Mouse (Mus musculus): ENCODE data around the gene Mab21l2. TPM values are rescaled to one million over a fixed set of nuclear protein-coding genes. Genes with fewer than 3 reads are reported as not detected.

Gene Mab21l2
- polyA plus RNA-seq, 1 experiment from 2014 or later, result 265 TPM

- ATAC-seq (ENCODE audit: low FRiP score) (no peak), DNase-seq (ENCODE audit: low spot score) (no peak)
- peaks cover 32% of the 10 kb centered on the region for H3K4me1 ChIP-seq (replicated peaks; ENCODE audit: control insufficient read depth, insufficient read depth, low read length)
- peak overlapping the region; percentile 30 for H3K4me3 ChIP-seq (replicated peaks; ENCODE audit: low read length)
- H3K27me3 ChIP-seq (ENCODE audit: control insufficient read depth, insufficient read depth, low read length), result 0 out of 2 replicates have a peak, but pooled peaks cover 2% of the 10 kb centered on the region
- H3K27ac ChIP-seq, result peak overlapping the region; percentile 94
- peak overlapping the region; percentile 64 for H3K9ac ChIP-seq
- peak overlapping the region; percentile 49 for H3K4me2 ChIP-seq (replicated peaks)
- H3K36me3 ChIP-seq (replicated peaks; ENCODE audit: control insufficient read depth, insufficient read depth), result no peaks in the 10 kb centered on the region
- 51% methylated on average over 1 of the region's 1 CpGs for WGBS
- H3K9me3 ChIP-seq (ENCODE audit: control insufficient read depth, low read length), result no peaks in the 10 kb centered on the region
Measured at GRCm38 (mm10) chr3:86541863-86542397, 6.5 kb downstream of the Mab21l2 start.

DNA sequence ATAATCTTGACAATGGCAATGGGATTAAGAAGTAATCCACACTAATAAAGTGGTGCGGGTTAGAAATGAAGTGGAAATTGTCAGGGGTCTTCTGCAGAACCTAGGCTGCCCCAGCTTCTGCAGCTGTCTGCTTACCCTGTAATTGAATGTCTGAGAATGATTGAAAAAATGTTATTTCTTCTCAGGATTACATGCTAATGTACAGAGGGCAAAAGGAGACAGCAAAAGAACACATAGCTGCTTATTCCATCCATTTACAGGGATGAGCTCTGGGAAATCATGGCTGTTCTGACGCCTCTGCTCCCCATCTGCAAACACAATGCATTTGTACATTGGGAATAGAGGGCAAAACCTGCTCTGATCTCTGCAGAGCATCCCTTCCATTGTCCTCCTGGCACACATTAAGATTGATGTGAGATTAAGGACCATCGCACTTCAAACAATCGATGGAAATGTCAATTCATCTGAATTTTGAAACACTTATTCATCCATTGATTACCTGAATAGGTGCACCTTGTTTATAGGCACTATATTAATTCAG is 7.3 kb downstream of the Mab21l2 start:
- H3K9ac ChIP-seq, result peak overlapping the region; percentile 64
- ATAC-seq (ENCODE audit: low FRiP score) (0 out of 2 replicates have a peak, but pooled peaks have one; percentile 29), DNase-seq (ENCODE audit: low spot score) (peak; percentile 53)
- peak overlapping the region; percentile 30 for H3K4me3 ChIP-seq (replicated peaks; ENCODE audit: low read length)
- H3K9me3 ChIP-seq (ENCODE audit: control insufficient read depth, low read length), result no peaks in the 10 kb centered on the region
- H3K4me1 ChIP-seq (replicated peaks; ENCODE audit: control insufficient read depth, insufficient read depth, low read length), result peaks cover 26% of the 10 kb centered on the region
- no peaks in the 10 kb centered on the region for H3K36me3 ChIP-seq (replicated peaks; ENCODE audit: control insufficient read depth, insufficient read depth)
- peak overlapping the region; percentile 94 for H3K27ac ChIP-seq
- WGBS, result 27% methylated on average over 4 of the region's 4 CpGs
- peak overlapping the region; percentile 49 for H3K4me2 ChIP-seq (replicated peaks)
- no peaks in the 10 kb centered on the region for H3K27me3 ChIP-seq (ENCODE audit: control insufficient read depth, insufficient read depth, low read length)

DNA sequence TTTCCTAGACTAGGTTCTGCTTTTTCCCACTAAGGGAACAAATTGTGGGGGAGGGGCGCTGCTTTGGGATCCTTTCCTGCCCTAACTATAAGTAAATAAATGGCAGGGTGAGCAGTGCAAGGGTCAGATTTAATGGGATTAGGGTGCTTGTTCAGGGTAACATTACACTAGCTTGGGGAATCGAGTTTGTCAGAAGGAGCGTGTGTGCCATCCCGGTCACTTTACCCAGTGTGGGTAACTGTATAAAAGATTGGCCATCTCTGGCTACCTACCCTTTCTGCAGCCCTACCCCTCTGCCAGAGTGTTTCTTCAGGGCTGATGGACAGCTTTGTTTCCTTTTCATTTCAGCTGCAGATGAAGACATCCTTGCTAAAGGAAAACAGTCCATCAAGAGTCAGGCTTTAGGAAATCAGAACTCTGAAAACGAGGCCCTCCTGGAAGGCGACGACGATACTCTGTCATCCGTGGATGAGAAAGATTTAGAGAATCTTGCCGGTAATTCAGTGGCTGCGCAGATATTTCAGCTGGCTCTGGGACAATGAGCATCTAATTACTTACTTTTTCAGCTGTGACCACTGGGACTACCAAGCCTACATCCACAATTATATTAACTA is 8.8 kb downstream of the Mab21l2 start:
- 19% methylated on average over 11 of the region's 11 CpGs for WGBS
- Histone ChIP-seq H3K36me3 (replicated peaks; ENCODE audit: control insufficient read depth, insufficient read depth) (no peaks in the 10 kb centered on the region), H3K9me3 (ENCODE audit: control insufficient read depth, low read length) (no peaks in the 10 kb centered on the region), H3K27ac (peak overlapping the region; percentile 93), H3K4me3 (replicated peaks; ENCODE audit: low read length) (peak overlapping the region; percentile 15; the same call in 1 of the 2 replicates), H3K9ac (peak overlapping the region; percentile 51), H3K4me1 (replicated peaks; ENCODE audit: control insufficient read depth, insufficient read depth, low read length) (peaks cover 26% of the 10 kb centered on the region), H3K4me2 (replicated peaks) (peak overlapping the region; percentile 47), H3K27me3 (ENCODE audit: control insufficient read depth, insufficient read depth, low read length) (no peaks in the 10 kb centered on the region)
- ATAC-seq (ENCODE audit: low FRiP score) (peak; percentile 56), DNase-seq (ENCODE audit: low spot score) (peak; percentile 54)

DNA sequence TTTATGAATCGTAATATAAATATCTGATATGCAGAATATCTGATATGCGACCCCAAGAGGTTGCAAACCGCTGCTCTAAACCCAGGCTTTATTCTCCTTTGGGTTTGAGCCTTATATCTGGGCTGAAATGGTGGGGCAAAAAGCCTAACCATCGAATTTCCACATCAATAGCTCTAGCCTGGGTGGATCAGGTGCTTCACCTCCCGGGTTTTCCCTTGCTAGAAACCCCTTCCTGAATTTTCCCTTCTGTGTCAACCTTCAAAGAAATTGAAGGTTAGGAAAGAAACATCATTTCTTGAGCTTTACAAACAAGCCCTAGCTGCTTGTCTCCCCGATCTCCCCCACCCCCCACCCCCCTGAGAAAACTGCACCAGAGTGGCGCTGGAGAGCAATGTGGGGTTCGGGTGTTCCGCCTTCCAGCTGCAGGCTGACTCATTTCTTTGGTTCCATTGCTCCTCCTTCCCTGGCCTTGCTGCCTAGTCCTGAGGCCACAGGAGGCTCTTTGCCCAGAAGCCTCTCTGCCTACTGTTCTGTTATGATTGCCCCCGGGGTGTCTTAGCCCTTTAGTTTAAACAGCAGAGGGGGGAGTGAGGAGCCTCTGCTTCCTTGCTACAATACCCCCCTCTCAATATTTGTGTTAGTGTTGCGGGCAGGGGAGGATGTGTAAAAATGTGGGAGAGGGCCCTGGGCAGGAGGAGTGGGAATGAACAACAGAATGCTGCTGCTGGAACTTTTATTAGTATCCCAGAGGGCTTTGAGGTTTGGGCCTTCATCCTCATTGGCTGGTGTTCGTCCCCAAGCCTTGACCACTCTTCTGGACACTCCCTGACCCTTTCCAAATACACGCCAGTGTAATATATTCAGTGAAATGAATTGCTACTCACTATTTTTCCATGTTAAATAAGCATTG is 9.5 kb downstream of the Mab21l2 start:
- H3K9ac ChIP-seq, result peak overlapping the region; percentile 51
- no peaks in the 10 kb centered on the region for H3K36me3 ChIP-seq (replicated peaks; ENCODE audit: control insufficient read depth, insufficient read depth)
- no peak overlapping the region for H3K4me3 ChIP-seq (replicated peaks; ENCODE audit: low read length)
- H3K9me3 ChIP-seq (ENCODE audit: control insufficient read depth, low read length), result no peaks in the 10 kb centered on the region
- H3K27ac ChIP-seq, result peak overlapping the region; percentile 93
- peaks cover 26% of the 10 kb centered on the region for H3K4me1 ChIP-seq (replicated peaks; ENCODE audit: control insufficient read depth, insufficient read depth, low read length)
- DNase-seq (ENCODE audit: low spot score) (no peak), ATAC-seq (ENCODE audit: low FRiP score) (peak; percentile 65)
- H3K27me3 ChIP-seq (ENCODE audit: control insufficient read depth, insufficient read depth, low read length), result no peaks in the 10 kb centered on the region
- H3K4me2 ChIP-seq (replicated peaks), result peak overlapping the region; percentile 47
- 17% methylated on average over 13 of the region's 13 CpGs for WGBS

DNA sequence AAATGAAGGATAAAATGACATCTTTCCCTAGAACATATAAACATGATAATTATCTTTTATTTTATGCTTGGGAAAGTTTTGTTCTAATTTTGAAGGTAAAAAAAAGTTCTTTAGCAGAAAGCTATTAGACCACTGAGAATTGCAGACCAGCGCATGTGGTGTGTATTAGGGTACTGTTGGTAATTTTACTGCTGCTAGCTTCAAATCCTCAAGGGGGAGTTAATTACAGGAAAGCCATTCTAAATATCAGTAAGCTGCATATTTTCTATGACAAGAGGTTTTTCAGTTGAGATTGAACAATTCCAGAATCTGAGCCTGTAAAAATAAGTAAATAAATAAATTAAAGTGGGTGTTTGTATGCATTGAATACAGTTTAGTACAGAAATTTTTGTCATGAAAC is 11.7 kb downstream of the Mab21l2 start:
- DNase-seq (ENCODE audit: low spot score), result peak; percentile 26
- no peak overlapping the region for H3K4me2 ChIP-seq (replicated peaks)
- no peak overlapping the region for H3K27ac ChIP-seq
- H3K9me3 ChIP-seq (ENCODE audit: control insufficient read depth, low read length), result no peaks in the 10 kb centered on the region
- no peaks in the 10 kb centered on the region for H3K36me3 ChIP-seq (replicated peaks; ENCODE audit: control insufficient read depth, insufficient read depth)
- peaks cover 32% of the 10 kb centered on the region for H3K4me1 ChIP-seq (replicated peaks; ENCODE audit: control insufficient read depth, insufficient read depth, low read length)
- no peak overlapping the region for H3K9ac ChIP-seq
- no peak overlapping the region for H3K4me3 ChIP-seq (replicated peaks; ENCODE audit: low read length)
- WGBS, result 50% methylated on average over 1 of the region's 1 CpGs
- ATAC-seq (ENCODE audit: low FRiP score), result no peak
- no peaks in the 10 kb centered on the region for H3K27me3 ChIP-seq (ENCODE audit: control insufficient read depth, insufficient read depth, low read length)

DNA sequence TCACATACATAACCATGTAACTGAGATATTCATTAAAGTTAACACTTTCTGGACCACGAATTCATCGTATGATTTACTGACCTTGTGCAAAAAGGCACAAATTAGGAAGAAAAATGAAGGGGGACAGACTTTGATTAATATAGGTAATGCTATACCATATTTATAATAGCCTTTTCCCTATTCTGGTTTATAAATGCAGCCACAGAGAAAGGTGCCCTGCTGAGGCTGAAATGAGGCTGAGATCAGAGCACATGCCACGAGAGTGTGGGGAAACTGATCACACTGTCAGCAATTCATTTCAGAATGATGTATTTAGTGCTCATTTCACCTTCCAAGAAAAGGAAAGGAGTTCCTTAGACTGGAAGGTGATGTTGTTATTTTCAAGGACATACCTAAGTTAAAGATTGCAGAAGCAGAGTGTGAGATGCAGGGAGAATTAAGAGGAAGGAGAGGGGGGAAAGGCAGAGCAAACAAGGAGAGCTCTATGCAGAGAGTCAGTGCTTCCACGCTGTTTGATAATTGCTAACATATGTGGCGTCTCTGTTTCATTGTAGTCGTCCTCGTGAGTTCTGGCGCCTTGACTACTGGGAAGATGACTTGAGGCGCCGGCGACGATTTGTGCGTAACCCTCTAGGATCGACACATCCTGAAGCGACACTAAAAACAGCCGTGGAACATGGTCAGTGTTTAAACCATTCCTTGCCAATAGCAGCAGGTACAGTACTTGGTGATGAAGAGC is 16.7 kb downstream of the Mab21l2 start:
- peaks cover 9% of the 10 kb centered on the region; the same call in 1 of the 2 replicates for H3K4me1 ChIP-seq (replicated peaks; ENCODE audit: control insufficient read depth, insufficient read depth, low read length)
- no peaks in the 10 kb centered on the region for H3K9me3 ChIP-seq (ENCODE audit: control insufficient read depth, low read length)
- H3K4me3 ChIP-seq (replicated peaks; ENCODE audit: low read length), result no peak overlapping the region
- no peaks in the 10 kb centered on the region for H3K27me3 ChIP-seq (ENCODE audit: control insufficient read depth, insufficient read depth, low read length)
- ATAC-seq (ENCODE audit: low FRiP score) (0 out of 2 replicates have a peak, but pooled peaks have one; percentile 55), DNase-seq (ENCODE audit: low spot score) (peak; percentile 32)
- H3K9ac ChIP-seq, result peak overlapping the region; percentile 51; the same call in 1 of the 2 replicates
- WGBS, result 46% methylated on average over 16 of the region's 16 CpGs
- H3K27ac ChIP-seq, result peak overlapping the region; percentile 85
- H3K36me3 ChIP-seq (replicated peaks; ENCODE audit: control insufficient read depth, insufficient read depth), result no peaks in the 10 kb centered on the region
- peak overlapping the region; percentile 35 for H3K4me2 ChIP-seq (replicated peaks)

- Histone ChIP-seq H3K27me3 (ENCODE audit: control insufficient read depth, insufficient read depth, low read length) (no peaks in the 10 kb centered on the region), H3K4me3 (replicated peaks; ENCODE audit: low read length) (no peak overlapping the region), H3K27ac (no peak overlapping the region), H3K9ac (no peak overlapping the region), H3K4me2 (replicated peaks) (no peak overlapping the region), H3K9me3 (ENCODE audit: control insufficient read depth, low read length) (no peaks in the 10 kb centered on the region), H3K36me3 (replicated peaks; ENCODE audit: control insufficient read depth, insufficient read depth) (no peaks in the 10 kb centered on the region), H3K4me1 (replicated peaks; ENCODE audit: control insufficient read depth, insufficient read depth, low read length) (no peaks in the 10 kb centered on the region)
- DNase-seq (ENCODE audit: low spot score) (no peak), ATAC-seq (ENCODE audit: low FRiP score) (no peak)
- 74% methylated on average over 3 of the region's 3 CpGs for WGBS
Measured at GRCm38 (mm10) chr3:86522880-86523505, 25.4 kb downstream of the Mab21l2 start.

- Histone ChIP-seq H3K27ac (no peak overlapping the region), H3K9me3 (ENCODE audit: control insufficient read depth, low read length) (no peaks in the 10 kb centered on the region), H3K4me2 (replicated peaks) (no peak overlapping the region), H3K4me1 (replicated peaks; ENCODE audit: control insufficient read depth, insufficient read depth, low read length) (no peaks in the 10 kb centered on the region), H3K9ac (no peak overlapping the region), H3K27me3 (ENCODE audit: control insufficient read depth, insufficient read depth, low read length) (no peaks in the 10 kb centered on the region), H3K36me3 (replicated peaks; ENCODE audit: control insufficient read depth, insufficient read depth) (no peaks in the 10 kb centered on the region), H3K4me3 (replicated peaks; ENCODE audit: low read length) (no peak overlapping the region)
- DNase-seq (ENCODE audit: low spot score) (no peak), ATAC-seq (ENCODE audit: low FRiP score) (no peak)
- 88% methylated on average over 2 of the region's 2 CpGs for WGBS
Measured at GRCm38 (mm10) chr3:86518506-86519109, 29.8 kb downstream of the Mab21l2 start.
